Mouse (Mus musculus): ENCODE results near the gene Alg9. TPM values are rescaled to one million over a fixed set of nuclear protein-coding genes. Genes with fewer than 3 reads are reported as not detected.
A peak's percentile ranks its signal among the peaks of the same experiment; 100 is the strongest.

Alg9 gene
- polyA plus RNA-seq, 1 experiment from 2014 or later = 36.7 TPM

- H3K4me2 ChIP-seq = peak overlapping the region; percentile 76
- peaks cover 16% of the 10 kb centered on the region; the same call in 1 of the 2 replicates for H3K4me1 ChIP-seq
- H3K4me3 ChIP-seq (replicated peaks) = peak overlapping the region; percentile 84
- no peaks in the 10 kb centered on the region for H3K27me3 ChIP-seq (replicated peaks)
- H3K9ac ChIP-seq = peak overlapping the region; percentile 85
- no peak; the same call in 1 of the 2 replicates for ATAC-seq (ENCODE audit: insufficient read depth, low FRiP score, low read depth)
- H3K9me3 ChIP-seq = no peaks in the 10 kb centered on the region
- WGBS = under 1% methylated on average over 45 of the region's 46 CpGs
- peak overlapping the region; percentile 93 for H3K27ac ChIP-seq
- peaks cover 19% of the 10 kb centered on the region for H3K36me3 ChIP-seq
Measured at GRCm38 (mm10) chr9:50857082-50857641, 82.3 kb downstream of the Alg9 start.

GRCm38 (mm10) chr9:50858681-50859080 is 83.9 kb downstream of the Alg9 start:
- no peak overlapping the region for H3K4me2 ChIP-seq
- ATAC-seq (ENCODE audit: insufficient read depth, low FRiP score, low read depth) = no peak
- peaks cover 32% of the 10 kb centered on the region for H3K36me3 ChIP-seq

GRCm38 (mm10) chr9:50861119-50861839 is 86.5 kb downstream of the Alg9 start:
- WGBS = 94% methylated on average over 18 of the region's 18 CpGs
- Histone ChIP-seq H3K36me3 (peaks cover 42% of the 10 kb centered on the region), H3K9me3 (no peaks in the 10 kb centered on the region), H3K4me3 (replicated peaks) (no peak overlapping the region), H3K9ac (no peak overlapping the region), H3K4me2 (no peak overlapping the region), H3K27ac (no peak overlapping the region), H3K4me1 (no peaks in the 10 kb centered on the region), H3K27me3 (replicated peaks) (no peaks in the 10 kb centered on the region)
- ATAC-seq (ENCODE audit: insufficient read depth, low FRiP score, low read depth) = no peak

More at GRCm38 (mm10) chr9:50858681-50859080, 83.9 kb downstream of the Alg9 start:
- H3K4me3 ChIP-seq (replicated peaks) = no peak overlapping the region
- no peak overlapping the region for H3K27ac ChIP-seq
- WGBS = 75% methylated on average over 6 of the region's 6 CpGs
- H3K27me3 ChIP-seq (replicated peaks) = no peaks in the 10 kb centered on the region
- H3K9ac ChIP-seq = no peak overlapping the region
- no peaks in the 10 kb centered on the region for H3K9me3 ChIP-seq
- H3K4me1 ChIP-seq = peaks cover 8% of the 10 kb centered on the region; the same call in 1 of the 2 replicates

- H3K4me3 ChIP-seq (replicated peaks) = no peak overlapping the region
- no peak for ATAC-seq (ENCODE audit: insufficient read depth, low FRiP score, low read depth)
- H3K27ac ChIP-seq = no peak overlapping the region
- H3K27me3 ChIP-seq (replicated peaks) = no peaks in the 10 kb centered on the region
- 87% methylated on average over 4 of the region's 4 CpGs for WGBS
- H3K9me3 ChIP-seq = no peaks in the 10 kb centered on the region
- no peaks in the 10 kb centered on the region for H3K4me1 ChIP-seq
- H3K4me2 ChIP-seq = no peak overlapping the region
- no peak overlapping the region for H3K9ac ChIP-seq
- peaks cover 62% of the 10 kb centered on the region for H3K36me3 ChIP-seq
Measured at GRCm38 (mm10) chr9:50863824-50864223, 89.0 kb downstream of the Alg9 start.

GRCm38 (mm10) chr9:50864877-50865276 is 90.1 kb downstream of the Alg9 start:
- Histone ChIP-seq H3K36me3 (peaks cover 61% of the 10 kb centered on the region), H3K9ac (no peak overlapping the region), H3K9me3 (no peaks in the 10 kb centered on the region), H3K27me3 (replicated peaks) (no peaks in the 10 kb centered on the region), H3K4me3 (replicated peaks) (no peak overlapping the region), H3K4me1 (no peaks in the 10 kb centered on the region), H3K4me2 (no peak overlapping the region), H3K27ac (no peak overlapping the region)
- no peak for ATAC-seq (ENCODE audit: insufficient read depth, low FRiP score, low read depth)
- 72% methylated on average over 5 of the region's 5 CpGs for WGBS

- Histone ChIP-seq H3K27me3 (replicated peaks) (no peaks in the 10 kb centered on the region), H3K4me2 (no peak overlapping the region), H3K9me3 (no peaks in the 10 kb centered on the region), H3K36me3 (peaks cover 68% of the 10 kb centered on the region), H3K27ac (no peak overlapping the region), H3K4me3 (replicated peaks) (no peak overlapping the region), H3K9ac (no peak overlapping the region), H3K4me1 (no peaks in the 10 kb centered on the region)
- WGBS = 74% methylated on average over 8 of the region's 8 CpGs
- no peak for ATAC-seq (ENCODE audit: insufficient read depth, low FRiP score, low read depth)
Measured at GRCm38 (mm10) chr9:50865803-50866202, 91.0 kb downstream of the Alg9 start.

- Histone ChIP-seq H3K4me1 (no peaks in the 10 kb centered on the region), H3K4me2 (no peak overlapping the region), H3K9ac (no peak overlapping the region), H3K27ac (no peak overlapping the region), H3K4me3 (replicated peaks) (no peak overlapping the region), H3K36me3 (peaks cover 61% of the 10 kb centered on the region), H3K27me3 (replicated peaks) (no peaks in the 10 kb centered on the region), H3K9me3 (no peaks in the 10 kb centered on the region)
- 90% methylated on average over 6 of the region's 6 CpGs for WGBS
- ATAC-seq (ENCODE audit: insufficient read depth, low FRiP score, low read depth) = no peak
Measured at GRCm38 (mm10) chr9:50867015-50867414, 92.2 kb downstream of the Alg9 start.

GRCm38 (mm10) chr9:50868182-50868581 is 93.4 kb downstream of the Alg9 start:
- no peak for ATAC-seq (ENCODE audit: insufficient read depth, low FRiP score, low read depth)
- Histone ChIP-seq H3K36me3 (peaks cover 49% of the 10 kb centered on the region), H3K4me3 (replicated peaks) (no peak overlapping the region), H3K27me3 (replicated peaks) (no peaks in the 10 kb centered on the region), H3K9ac (no peak overlapping the region), H3K4me1 (no peaks in the 10 kb centered on the region), H3K4me2 (no peak overlapping the region), H3K9me3 (no peaks in the 10 kb centered on the region), H3K27ac (no peak overlapping the region)
- WGBS = 84% methylated on average over 2 of the region's 2 CpGs

GRCm38 (mm10) chr9:50873210-50873609 is 98.4 kb downstream of the Alg9 start:
- H3K36me3 ChIP-seq = peaks cover 27% of the 10 kb centered on the region

GRCm38 (mm10) chr9:50874031-50874430 is 99.2 kb downstream of the Alg9 start:
- 87% methylated on average over 6 of the region's 6 CpGs for WGBS
- no peak for ATAC-seq (ENCODE audit: insufficient read depth, low FRiP score, low read depth)
- Histone ChIP-seq H3K4me1 (no peaks in the 10 kb centered on the region), H3K9ac (no peak overlapping the region), H3K36me3 (peaks cover 23% of the 10 kb centered on the region), H3K4me2 (no peak overlapping the region), H3K27ac (no peak overlapping the region), H3K27me3 (replicated peaks) (no peaks in the 10 kb centered on the region), H3K9me3 (no peaks in the 10 kb centered on the region), H3K4me3 (replicated peaks) (no peak overlapping the region)

More at GRCm38 (mm10) chr9:50873210-50873609, 98.4 kb downstream of the Alg9 start:
- Histone ChIP-seq H3K27ac (no peak overlapping the region), H3K9me3 (no peaks in the 10 kb centered on the region), H3K4me3 (replicated peaks) (no peak overlapping the region), H3K9ac (no peak overlapping the region), H3K4me2 (no peak overlapping the region), H3K27me3 (replicated peaks) (no peaks in the 10 kb centered on the region), H3K4me1 (no peaks in the 10 kb centered on the region)
- no peak for ATAC-seq (ENCODE audit: insufficient read depth, low FRiP score, low read depth)
- 92% methylated on average over 9 of the region's 9 CpGs for WGBS

GRCm38 (mm10) chr9:50875470-50875869 is 100.7 kb downstream of the Alg9 start:
- Histone ChIP-seq H3K27me3 (replicated peaks) (no peaks in the 10 kb centered on the region), H3K4me3 (replicated peaks) (no peak overlapping the region), H3K36me3 (peaks cover 27% of the 10 kb centered on the region), H3K4me1 (no peaks in the 10 kb centered on the region), H3K9ac (no peak overlapping the region), H3K27ac (no peak overlapping the region), H3K4me2 (no peak overlapping the region), H3K9me3 (no peaks in the 10 kb centered on the region)
- no peak for ATAC-seq (ENCODE audit: insufficient read depth, low FRiP score, low read depth)
- WGBS = 89% methylated on average over 4 of the region's 4 CpGs

- H3K36me3 ChIP-seq = peaks cover 23% of the 10 kb centered on the region; the same call in 1 of the 2 replicates
- no peaks in the 10 kb centered on the region for H3K4me1 ChIP-seq
- H3K27me3 ChIP-seq (replicated peaks) = no peaks in the 10 kb centered on the region
- WGBS = 94% methylated on average over 3 of the region's 3 CpGs
- no peak for ATAC-seq (ENCODE audit: insufficient read depth, low FRiP score, low read depth)
- H3K4me3 ChIP-seq (replicated peaks) = no peak overlapping the region
- no peaks in the 10 kb centered on the region for H3K9me3 ChIP-seq
- H3K4me2 ChIP-seq = no peak overlapping the region
- no peak overlapping the region for H3K27ac ChIP-seq
- no peak overlapping the region for H3K9ac ChIP-seq
Measured at GRCm38 (mm10) chr9:50876287-50876686, 101.5 kb downstream of the Alg9 start.
